Mouse (Mus musculus): ENCODE results near the gene Unc5b. TPM values are rescaled to one million over a fixed set of nuclear protein-coding genes. Genes with fewer than 3 reads are reported as not detected.

The Unc5b gene
- total and polyA plus RNA-seq, 2 experiments from 2014 or later: 4.9 to 50.5 TPM

DNA sequence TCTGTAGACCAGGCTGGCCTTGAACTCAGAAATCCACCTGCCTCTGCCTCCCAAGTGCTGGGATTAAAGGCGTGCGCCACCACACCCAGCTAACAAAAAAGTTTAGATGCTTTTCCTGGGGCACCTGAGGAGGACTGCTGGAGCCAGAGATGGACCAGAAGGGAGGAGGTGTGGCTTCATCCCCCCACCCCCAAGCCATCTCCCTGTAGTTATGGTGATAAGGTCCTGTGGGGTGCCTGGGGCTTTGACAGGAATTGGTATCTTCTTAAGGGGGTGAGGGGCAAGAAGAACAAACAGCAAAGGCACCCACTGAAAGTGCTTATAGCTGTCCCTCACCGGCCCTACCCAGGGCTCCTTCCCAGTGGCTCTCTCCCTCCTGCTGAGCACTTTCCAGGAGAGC, 104.5 kb downstream of the Unc5b start:
- ATAC-seq (ENCODE audit: insufficient read depth, low read depth): no peak
- WGBS: 63% methylated on average over 3 of the region's 3 CpGs

DNA sequence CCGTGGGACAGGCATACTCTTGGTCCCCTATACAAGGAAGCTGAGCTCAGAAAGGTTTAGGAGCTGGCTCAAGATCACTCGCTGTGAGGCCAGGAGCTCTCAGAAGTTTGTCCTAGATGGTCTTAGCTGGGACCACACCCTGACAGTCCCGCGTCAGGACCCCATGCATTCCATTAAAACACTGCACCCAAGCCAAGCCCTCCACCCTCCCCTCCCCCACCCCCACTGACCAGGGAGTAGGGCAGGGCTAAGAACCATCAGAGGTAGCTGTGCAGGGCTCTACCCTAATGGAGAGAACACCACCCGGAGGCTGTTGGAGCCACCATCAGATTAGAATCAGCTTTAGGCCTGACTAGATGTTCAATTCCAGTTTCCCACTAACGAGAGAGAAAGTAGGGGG, 106.9 kb downstream of the Unc5b start:
- no peak overlapping the region for H3K4me2 ChIP-seq (ENCODE audit: low read depth, low read length)
- no peak overlapping the region for H3K4me3 ChIP-seq (ENCODE audit: low read depth, low read length)
- WGBS: 66% methylated on average over 6 of the region's 6 CpGs
- no peaks in the 10 kb centered on the region for H3K9me3 ChIP-seq (replicated peaks; ENCODE audit: control insufficient read depth, low read length)
- TF ChIP-seq CTCF (IDR thresholded peaks at IDR 0.05; ENCODE audit: low read depth) (no peak), EP300 (IDR thresholded peaks at IDR 0.05; ENCODE audit: low read depth) (no peak)
- H3K36me3 ChIP-seq (replicated peaks; ENCODE audit: control insufficient read depth, insufficient read depth, low read length): peaks cover under 1% of the 10 kb centered on the region; the same call in 1 of the 2 replicates
- H3K4me1 ChIP-seq (ENCODE audit: control insufficient read depth, insufficient read depth): no peaks in the 10 kb centered on the region
- no peak overlapping the region for H3K9ac ChIP-seq (replicated peaks; ENCODE audit: low read depth, low read length)
- no peak for DNase-seq (ENCODE audit: low spot score)
- H3K27ac ChIP-seq (ENCODE audit: low read depth): no peak overlapping the region
- no peak for ATAC-seq (ENCODE audit: insufficient read depth, low read depth)
- H3K27me3 ChIP-seq (ENCODE audit: control insufficient read depth, insufficient read depth, low read length): no peaks in the 10 kb centered on the region

More for the DNA sequence above, 104.5 kb downstream of the Unc5b start:
- Histone ChIP-seq H3K9me3 (replicated peaks; ENCODE audit: control insufficient read depth, low read length) (no peaks in the 10 kb centered on the region), H3K4me1 (ENCODE audit: control insufficient read depth, insufficient read depth) (no peaks in the 10 kb centered on the region), H3K27me3 (ENCODE audit: control insufficient read depth, insufficient read depth, low read length) (no peaks in the 10 kb centered on the region), H3K4me2 (ENCODE audit: low read depth, low read length) (no peak overlapping the region), H3K27ac (ENCODE audit: low read depth) (no peak overlapping the region), H3K4me3 (ENCODE audit: low read depth, low read length) (no peak overlapping the region), H3K9ac (replicated peaks; ENCODE audit: low read depth, low read length) (no peak overlapping the region), H3K36me3 (replicated peaks; ENCODE audit: control insufficient read depth, insufficient read depth, low read length) (no peaks in the 10 kb centered on the region)
- DNase-seq (ENCODE audit: low spot score): no peak
- TF ChIP-seq CTCF (IDR thresholded peaks at IDR 0.05; ENCODE audit: low read depth) (no peak), EP300 (IDR thresholded peaks at IDR 0.05; ENCODE audit: low read depth) (no peak)

DNA sequence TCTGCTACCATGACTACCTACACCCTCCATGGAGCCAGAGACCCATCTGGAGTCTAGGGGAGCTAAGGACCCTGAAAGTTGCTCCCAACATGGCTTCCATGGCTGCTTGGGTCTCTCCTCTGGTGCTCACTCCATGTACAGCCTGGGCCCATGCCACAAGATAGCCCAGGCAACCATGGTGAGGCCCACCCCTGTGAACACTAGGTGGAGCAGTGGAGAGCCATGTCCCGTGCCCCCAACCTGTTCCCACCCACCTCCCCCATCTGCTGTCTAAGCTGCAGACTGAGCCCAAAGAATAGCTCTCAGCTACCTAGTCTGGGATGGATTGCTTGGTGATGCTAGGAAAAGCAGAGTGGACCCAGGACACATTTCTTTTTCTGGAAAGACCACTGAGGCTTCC, 108.0 kb downstream of the Unc5b start:
- Histone ChIP-seq H3K36me3 (replicated peaks; ENCODE audit: control insufficient read depth, insufficient read depth, low read length) (peaks cover 5% of the 10 kb centered on the region; the same call in 1 of the 2 replicates), H3K4me2 (ENCODE audit: low read depth, low read length) (no peak overlapping the region), H3K9me3 (replicated peaks; ENCODE audit: control insufficient read depth, low read length) (no peaks in the 10 kb centered on the region), H3K9ac (replicated peaks; ENCODE audit: low read depth, low read length) (no peak overlapping the region), H3K27ac (ENCODE audit: low read depth) (no peak overlapping the region), H3K4me3 (ENCODE audit: low read depth, low read length) (no peak overlapping the region), H3K4me1 (ENCODE audit: control insufficient read depth, insufficient read depth) (no peaks in the 10 kb centered on the region), H3K27me3 (ENCODE audit: control insufficient read depth, insufficient read depth, low read length) (no peaks in the 10 kb centered on the region)
- 42% methylated on average over 1 of the region's 1 CpGs for WGBS
- DNase-seq (ENCODE audit: low spot score): no peak
- ATAC-seq (ENCODE audit: insufficient read depth, low read depth): no peak
- TF ChIP-seq EP300 (IDR thresholded peaks at IDR 0.05; ENCODE audit: low read depth): no peak
- no peak; the same call in 1 of the 2 replicates for TF ChIP-seq CTCF (IDR thresholded peaks at IDR 0.05; ENCODE audit: low read depth)

DNA sequence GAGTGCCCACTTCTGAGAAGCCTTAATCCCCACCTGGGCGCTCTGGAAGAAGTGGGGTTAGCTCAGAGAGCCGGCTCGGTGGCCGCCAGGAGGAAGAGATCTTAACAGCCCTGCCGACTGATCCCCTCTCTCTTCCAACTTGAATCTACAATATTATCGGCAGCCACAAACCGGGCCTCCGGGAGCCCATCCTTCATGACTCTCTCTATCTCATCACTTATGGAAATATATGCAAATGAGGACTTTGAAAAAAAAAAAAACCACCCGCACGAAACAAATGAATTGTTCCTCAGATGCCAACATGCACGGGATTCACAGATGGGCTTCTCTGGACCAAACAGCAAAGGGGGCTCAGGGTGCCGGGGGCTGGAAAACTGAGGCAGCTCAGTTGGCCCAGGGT, 109.7 kb downstream of the Unc5b start:
- H3K4me1 ChIP-seq (ENCODE audit: control insufficient read depth, insufficient read depth): no peaks in the 10 kb centered on the region
- 52% methylated on average over 12 of the region's 12 CpGs for WGBS
- H3K4me2 ChIP-seq (ENCODE audit: low read depth, low read length): no peak overlapping the region
- no peak overlapping the region for H3K27ac ChIP-seq (ENCODE audit: low read depth)
- ATAC-seq (ENCODE audit: insufficient read depth, low read depth) (no peak), DNase-seq (ENCODE audit: low spot score) (no peak)
- peaks cover 5% of the 10 kb centered on the region; the same call in 1 of the 2 replicates for H3K36me3 ChIP-seq (replicated peaks; ENCODE audit: control insufficient read depth, insufficient read depth, low read length)
- no peak overlapping the region for H3K9ac ChIP-seq (replicated peaks; ENCODE audit: low read depth, low read length)
- H3K4me3 ChIP-seq (ENCODE audit: low read depth, low read length): no peak overlapping the region
- TF ChIP-seq EP300 (IDR thresholded peaks at IDR 0.05; ENCODE audit: low read depth): no peak
- TF ChIP-seq CTCF (IDR thresholded peaks at IDR 0.05; ENCODE audit: low read depth): no peak
- no peaks in the 10 kb centered on the region for H3K9me3 ChIP-seq (replicated peaks; ENCODE audit: control insufficient read depth, low read length)
- H3K27me3 ChIP-seq (ENCODE audit: control insufficient read depth, insufficient read depth, low read length): no peaks in the 10 kb centered on the region

DNA sequence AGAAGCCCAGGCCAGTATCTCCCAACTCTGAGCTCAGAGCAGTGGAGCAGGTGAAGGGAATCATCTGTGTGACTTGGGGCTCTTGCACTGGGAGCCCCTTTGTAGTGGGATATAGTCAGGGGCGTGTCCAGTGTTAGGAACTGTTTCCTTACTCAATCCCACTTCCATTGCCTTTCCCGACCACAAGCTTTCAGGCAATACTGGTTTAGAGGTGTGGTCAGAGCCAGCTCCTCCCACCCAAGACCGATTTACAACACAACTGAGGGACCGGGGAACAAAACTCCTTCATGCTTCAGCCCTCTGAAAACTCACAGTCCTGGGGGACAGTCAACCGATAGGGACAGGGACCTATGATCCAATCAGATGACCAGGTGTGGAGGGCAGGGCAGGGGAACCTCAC, 110.9 kb downstream of the Unc5b start:
- Histone ChIP-seq H3K27me3 (ENCODE audit: control insufficient read depth, insufficient read depth, low read length) (no peaks in the 10 kb centered on the region), H3K4me1 (ENCODE audit: control insufficient read depth, insufficient read depth) (no peaks in the 10 kb centered on the region), H3K4me3 (ENCODE audit: low read depth, low read length) (no peak overlapping the region), H3K4me2 (ENCODE audit: low read depth, low read length) (no peak overlapping the region), H3K9me3 (replicated peaks; ENCODE audit: control insufficient read depth, low read length) (no peaks in the 10 kb centered on the region), H3K36me3 (replicated peaks; ENCODE audit: control insufficient read depth, insufficient read depth, low read length) (peaks cover 12% of the 10 kb centered on the region), H3K9ac (replicated peaks; ENCODE audit: low read depth, low read length) (no peak overlapping the region), H3K27ac (ENCODE audit: low read depth) (no peak overlapping the region)
- 83% methylated on average over 5 of the region's 5 CpGs for WGBS
- TF ChIP-seq CTCF (IDR thresholded peaks at IDR 0.05; ENCODE audit: low read depth): no peak
- no peak for TF ChIP-seq EP300 (IDR thresholded peaks at IDR 0.05; ENCODE audit: low read depth)
- DNase-seq (ENCODE audit: low spot score) (no peak), ATAC-seq (ENCODE audit: insufficient read depth, low read depth) (no peak)

DNA sequence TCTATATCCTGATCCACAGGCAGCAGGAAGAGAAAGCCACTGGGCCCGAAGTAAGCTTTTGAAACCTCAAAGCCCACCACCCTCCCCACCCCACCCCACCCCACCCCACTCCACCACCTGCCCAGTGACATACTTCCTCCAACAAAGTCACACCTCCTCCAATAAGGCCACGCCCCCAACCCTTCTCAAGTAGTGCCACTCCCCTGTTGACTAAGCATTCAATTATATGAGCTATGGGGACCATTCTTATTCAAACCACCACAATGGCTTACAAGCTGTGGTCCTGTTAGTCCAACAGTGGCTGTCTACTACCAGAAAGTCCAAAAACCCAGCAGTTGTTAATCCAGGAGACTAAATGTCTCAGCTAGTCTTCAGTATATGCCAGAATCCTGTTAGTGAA, 112.9 kb downstream of the Unc5b start:
- no peaks in the 10 kb centered on the region for H3K27me3 ChIP-seq (ENCODE audit: control insufficient read depth, insufficient read depth, low read length)
- ATAC-seq (ENCODE audit: insufficient read depth, low read depth): no peak
- TF ChIP-seq CTCF (IDR thresholded peaks at IDR 0.05; ENCODE audit: low read depth) (no peak), EP300 (IDR thresholded peaks at IDR 0.05; ENCODE audit: low read depth) (no peak)
- H3K9ac ChIP-seq (replicated peaks; ENCODE audit: low read depth, low read length): no peak overlapping the region
- no peak overlapping the region for H3K4me3 ChIP-seq (ENCODE audit: low read depth, low read length)
- no peak overlapping the region for H3K4me2 ChIP-seq (ENCODE audit: low read depth, low read length)
- H3K36me3 ChIP-seq (replicated peaks; ENCODE audit: control insufficient read depth, insufficient read depth, low read length): peaks cover 19% of the 10 kb centered on the region
- no peak for DNase-seq (ENCODE audit: low spot score)
- H3K27ac ChIP-seq (ENCODE audit: low read depth): no peak overlapping the region
- H3K4me1 ChIP-seq (ENCODE audit: control insufficient read depth, insufficient read depth): no peaks in the 10 kb centered on the region
- 73% methylated on average over 2 of the region's 2 CpGs for WGBS
- H3K9me3 ChIP-seq (replicated peaks; ENCODE audit: control insufficient read depth, low read length): 0 out of 2 replicates have a peak, but pooled peaks cover 5% of the 10 kb centered on the region

All from heart, postnatal 0 days (tissue).